Mouse (Mus musculus) heart, embryonic 14.5 days (tissue): ENCODE results near the gene Epha8. TPM values are rescaled to one million over a fixed set of nuclear protein-coding genes. Genes with fewer than 3 reads are reported as not detected.

Source experiments
- polyA plus RNA-seq: library from polyadenylated mRNA; unstranded; fragments of >200 nt; fragmentation: Nextera tagmentation; extraction: Ambion mirVana; gene quantifications from 2 replicates; pipeline ENCODE4 v1.2.1, GENCODE M21; 2014

Epha8 gene
- polyA plus RNA-seq, 1 experiment from 2014 or later = not detected

Other genes with a start within 250 kb of the Epha8 start
- 1.4 and 1.6 TPM in 2 replicates for gene Ephb2, start 120.8 kb downstream of the Epha8 start, polyA plus RNA-seq
- 46.7 and 49.3 TPM in 2 replicates for gene C1qb, start 70.6 kb downstream of the Epha8 start, polyA plus RNA-seq
- gene C1qc, start 63.8 kb downstream of the Epha8 start, polyA plus RNA-seq = 26.5 and 28.1 TPM in 2 replicates
- gene C1qa, start 58.0 kb downstream of the Epha8 start, polyA plus RNA-seq = 23.2 and 26.5 TPM in 2 replicates
- 2.3 and 2.9 TPM in 2 replicates for gene Zbtb40, start 92.0 kb upstream of the Epha8 start, polyA plus RNA-seq